Mouse (Mus musculus) common myeloid progenitor, adult 5-6 weeks (primary cell): ENCODE data around the gene Adcy4. TPM values are rescaled to one million over a fixed set of nuclear protein-coding genes. Genes with fewer than 3 reads are reported as not detected.
A peak's percentile ranks its signal among the peaks of the same experiment; 100 is the strongest.

Experiments used
- ATAC-seq: replicated peaks from 2 replicates; pipeline ENCODE4 v1.8.0; 2016; ENCODE audit warnings: low read depth, mild to moderate bottlenecking, moderate TSS enrichment, inconsistent platforms; ENCODE audit not compliant: poor library complexity, severe bottlenecking
- total RNA-seq: library from RNA; stranded (forward); fragments of 200-1000, 187-1606 nt; gene quantifications from 2 replicates; pipeline ENCODE4 v1.2.3, GENCODE M21; 2017

The Adcy4 gene
- total RNA-seq, 1 experiment from 2014 or later, result not detected

- no peak for ATAC-seq
Measured at GRCm38 (mm10) chr14:55723433-55723832, 60.5 kb downstream of the Adcy4 start.

- no peak for ATAC-seq
Measured at GRCm38 (mm10) chr14:55722438-55722945, 61.4 kb downstream of the Adcy4 start.

- peak; percentile 63 for ATAC-seq
Measured at GRCm38 (mm10) chr14:55721700-55722437, 62.0 kb downstream of the Adcy4 start, which contains the start of gene Rabggta. TSS of gene Rabggta (minus strand) at chr14:55722263.

- ATAC-seq, result no peak
Measured at GRCm38 (mm10) chr14:55721076-55721475, 62.8 kb downstream of the Adcy4 start.

GRCm38 (mm10) chr14:55720666-55721065 is 63.2 kb downstream of the Adcy4 start:
- ATAC-seq, result no peak

GRCm38 (mm10) chr14:55719737-55720136 is 64.2 kb downstream of the Adcy4 start:
- ATAC-seq, result no peak

Other genes with a start within 250 kb of the Adcy4 start
- 47.8 and 51.1 TPM in 2 replicates for gene Pck2, start 243.8 kb downstream of the Adcy4 start, total RNA-seq
- 41.6 and 79.5 TPM in 2 replicates for gene Dcaf11, start 224.1 kb downstream of the Adcy4 start, total RNA-seq
- gene A730061H03Rik, start 223.7 kb downstream of the Adcy4 start, total RNA-seq, result not detected in 2 replicates
- gene Fitm1, start 208.5 kb downstream of the Adcy4 start, total RNA-seq, result 1.3 TPM in 1 of 2 replicates, not detected in the other
- gene Psme1, start 206.0 kb downstream of the Adcy4 start, total RNA-seq, result 329 and 372 TPM in 2 replicates
- gene Emc9, start 198.8 kb downstream of the Adcy4 start, total RNA-seq, result 19.1 and 24.3 TPM in 2 replicates
- gene Psme2, start 193.0 kb downstream of the Adcy4 start, total RNA-seq, result 217 and 241 TPM in 2 replicates
- gene Rnf31, start 192.4 kb downstream of the Adcy4 start, total RNA-seq, result 11.9 and 21.2 TPM in 2 replicates
- 38.5 and 39.8 TPM in 2 replicates for gene Irf9, start 180.5 kb downstream of the Adcy4 start, total RNA-seq
- 8.1 and 12.7 TPM in 2 replicates for gene Rec8, start 166.1 kb downstream of the Adcy4 start, total RNA-seq
- gene Ipo4, start 148.1 kb downstream of the Adcy4 start, total RNA-seq, result 23.0 and 64.0 TPM in 2 replicates
- gene Gm49378, start 146.2 kb downstream of the Adcy4 start, total RNA-seq, result 0.87 and 9.9 TPM in 2 replicates
- 42.8 and 66.8 TPM in 2 replicates for gene Tm9sf1, start 140.3 kb downstream of the Adcy4 start, total RNA-seq
- 0.27 and 0.82 TPM in 2 replicates for gene Tssk4, start 133.9 kb downstream of the Adcy4 start, total RNA-seq
- gene Mdp1, start 123.6 kb downstream of the Adcy4 start, total RNA-seq, result 26.2 and 28.2 TPM in 2 replicates
- gene Gmpr2, start 112.2 kb downstream of the Adcy4 start, total RNA-seq, result 39.3 and 46.1 TPM in 2 replicates
- gene Nedd8, start 112.0 kb downstream of the Adcy4 start, total RNA-seq, result 345 and 391 TPM in 2 replicates
- 20.9 and 24.1 TPM in 2 replicates for gene Tinf2, start 102.3 kb downstream of the Adcy4 start, total RNA-seq
- 1.9 and 2.8 TPM in 2 replicates for gene Tgm1, start 70.2 kb downstream of the Adcy4 start, total RNA-seq
- gene Rabggta, start 61.8 kb downstream of the Adcy4 start, total RNA-seq, result 11.6 and 15.0 TPM in 2 replicates
- 8.3 and 23.9 TPM in 2 replicates for gene Dhrs1, start 38.4 kb downstream of the Adcy4 start, total RNA-seq
- gene Nop9, start 38.4 kb downstream of the Adcy4 start, total RNA-seq, result 21.4 and 22.7 TPM in 2 replicates
- gene Cideb, start 25.6 kb downstream of the Adcy4 start, total RNA-seq, result 0.14 and 1.1 TPM in 2 replicates
- 0.46 and 0.49 TPM in 2 replicates for gene Ltb4r2, start 22.7 kb downstream of the Adcy4 start, total RNA-seq
- gene Ltb4r1, start 18.1 kb downstream of the Adcy4 start, total RNA-seq, result 1.5 and 6.3 TPM in 2 replicates
- gene Ripk3, start 4.8 kb upstream of the Adcy4 start, total RNA-seq, result 33.0 and 43.3 TPM in 2 replicates
- gene Nfatc4, start 39.0 kb upstream of the Adcy4 start, total RNA-seq, result not detected in 2 replicates
- gene Nynrin, start 69.9 kb upstream of the Adcy4 start, total RNA-seq, result 5.9 and 6.5 TPM in 2 replicates
- not detected in 2 replicates for gene Cbln3, start 100.3 kb upstream of the Adcy4 start, total RNA-seq
- 17.4 and 20.9 TPM in 2 replicates for gene Khnyn, start 100.9 kb upstream of the Adcy4 start, total RNA-seq
- gene Sdr39u1, start 116.2 kb upstream of the Adcy4 start, total RNA-seq, result 7.8 and 11.8 TPM in 2 replicates
- gene Cma1, start 160.6 kb upstream of the Adcy4 start, total RNA-seq, result not detected in 2 replicates
- gene Cma2, start 166.9 kb upstream of the Adcy4 start, total RNA-seq, result not detected in 2 replicates
- gene Mcpt1, start 233.9 kb upstream of the Adcy4 start, total RNA-seq, result not detected in 2 replicates
- gene Mcpt9, start 246.4 kb upstream of the Adcy4 start, total RNA-seq, result not detected in 2 replicates